Mouse (Mus musculus): ENCODE results near the gene Mgarp. TPM values are rescaled to one million over a fixed set of nuclear protein-coding genes. Genes with fewer than 3 reads are reported as not detected.
"Not testable (repeated sequence)": the region's sequence is repeated elsewhere in the genome, so short reads cannot be mapped to it uniquely, and the experiment has no call there.

The Mgarp gene
- total RNA-seq, 4 experiments from 2014 or later: 688 to 1,713 (median 1,219) TPM

- DNase-seq: no peak
Measured at GRCm38 (mm10) chr3:51366926-51367325, 29.6 kb downstream of the Mgarp start.

- DNase-seq: no peak
Measured at GRCm38 (mm10) chr3:51365517-51365882, 31.0 kb downstream of the Mgarp start.

GRCm38 (mm10) chr3:51364703-51365516 lies 31.6 kb downstream of the Mgarp start:
- peak; percentile 77 for DNase-seq

GRCm38 (mm10) chr3:51361066-51361465 lies 35.5 kb downstream of the Mgarp start:
- no peak for DNase-seq

GRCm38 (mm10) chr3:51359558-51360307 lies 36.8 kb downstream of the Mgarp start:
- no peak for DNase-seq

GRCm38 (mm10) chr3:51358660-51359557 lies 37.6 kb downstream of the Mgarp start:
- peak; percentile 69 for DNase-seq

- peak; percentile 60 for DNase-seq
Measured at GRCm38 (mm10) chr3:51358181-51358580, 38.4 kb downstream of the Mgarp start.

GRCm38 (mm10) chr3:51357624-51358023 lies 38.9 kb downstream of the Mgarp start:
- DNase-seq: no peak

- no peak for DNase-seq
Measured at GRCm38 (mm10) chr3:51357078-51357477, 39.5 kb downstream of the Mgarp start.

GRCm38 (mm10) chr3:51354956-51355355 lies 41.6 kb downstream of the Mgarp start:
- DNase-seq: not testable (repeated sequence)

- no peak for DNase-seq
Measured at GRCm38 (mm10) chr3:51354034-51354427, 42.5 kb downstream of the Mgarp start.

GRCm38 (mm10) chr3:51353325-51354033 lies 43.1 kb downstream of the Mgarp start:
- DNase-seq: no peak

GRCm38 (mm10) chr3:51350806-51351205 lies 45.7 kb downstream of the Mgarp start:
- DNase-seq: no peak

- peak; percentile 81 for DNase-seq
Measured at GRCm38 (mm10) chr3:51348646-51349238, 47.8 kb downstream of the Mgarp start.

- not testable (repeated sequence) for DNase-seq
Measured at GRCm38 (mm10) chr3:51345017-51345416, 51.5 kb downstream of the Mgarp start.

GRCm38 (mm10) chr3:51344182-51344581 lies 52.4 kb downstream of the Mgarp start:
- DNase-seq: not testable (repeated sequence)

GRCm38 (mm10) chr3:51343260-51343659 lies 53.3 kb downstream of the Mgarp start:
- DNase-seq: no peak

GRCm38 (mm10) chr3:51342152-51342551 lies 54.4 kb downstream of the Mgarp start:
- no peak for DNase-seq

- DNase-seq: peak; percentile 84
Measured at GRCm38 (mm10) chr3:51341268-51342081, 55.1 kb downstream of the Mgarp start.

GRCm38 (mm10) chr3:51340552-51341267 lies 55.8 kb downstream of the Mgarp start, which contains the start of gene Elf2:
Elf2 (minus strand) TSS chr3:51340663.
- peak; percentile 88 for DNase-seq
